Mouse (Mus musculus) lung, postnatal 0 days (tissue): ENCODE data around the gene Csnk1g2. TPM values are rescaled to one million over a fixed set of nuclear protein-coding genes. Genes with fewer than 3 reads are reported as not detected.

Experiments
- ATAC-seq: fragments of 200-750 bp; cut with Nextera tagmentation; 2 replicates; pipeline ENCODE4 v1.8.0; 2017; ENCODE audit warnings: moderate library complexity
- DNase-seq: peaks from one replicate; pipeline ENCODE4 v3.0.0-alpha.2; 2016; ENCODE audit warnings: low spot score
- H3K27ac ChIP-seq: fragments of 300-500 bp; sonication (generic); 2 replicates; pipeline ENCODE4 v1.5.1; 2014; ENCODE audit warnings: antibody characterized with exemption, mild to moderate bottlenecking, low read length, mixed read lengths
- H3K27me3 ChIP-seq: fragments of 300-500 bp; sonication (generic); replicated peaks from 2 replicates; pipeline ENCODE4 v1.6.1; 2014; ENCODE audit warnings: low read length, mixed read lengths; ENCODE audit not compliant: insufficient read depth
- H3K36me3 ChIP-seq: fragments of 300-500 bp; sonication (generic); 2 replicates; pipeline ENCODE4 v1.6.1; 2014; ENCODE audit warnings: low read length, mixed read lengths; ENCODE audit not compliant: insufficient read depth
- H3K4me1 ChIP-seq: fragments of 300-500 bp; sonication (generic); 2 replicates; pipeline ENCODE4 v1.6.1; 2014; ENCODE audit warnings: antibody characterized with exemption, low read depth, low read length, mixed read lengths; ENCODE audit not compliant: insufficient read depth
- H3K4me2 ChIP-seq: fragments of 300-500 bp; sonication (generic); replicated peaks from 2 replicates; pipeline ENCODE4 v1.6.1; 2014; ENCODE audit warnings: low read depth, mild to moderate bottlenecking, low read length, moderate library complexity, mixed read lengths
- H3K4me3 ChIP-seq: fragments of 300-500 bp; sonication (generic); 2 replicates; pipeline ENCODE4 v1.5.1; 2014; ENCODE audit warnings: low read depth, low read length
- H3K9ac ChIP-seq: fragments of 300-500 bp; sonication (generic); replicated peaks from 2 replicates; pipeline ENCODE4 v1.6.1; 2014; ENCODE audit warnings: low read depth, mild to moderate bottlenecking
- H3K9me3 ChIP-seq: fragments of 300-500 bp; sonication (generic); 2 replicates; pipeline ENCODE4 v1.6.1; 2016; ENCODE audit warnings: low read length, mixed read lengths
- CTCF ChIP-seq: IDR thresholded peaks from 2 replicates; pipeline ENCODE4 v1.5.1; 2016; ENCODE audit warnings: antibody characterized with exemption, mild to moderate bottlenecking
- EP300 ChIP-seq: IDR thresholded peaks from 2 replicates; pipeline ENCODE4 v1.6.1; 2016; ENCODE audit warnings: antibody characterized with exemption, mild to moderate bottlenecking, control low read depth
- WGBS: fragments of 180-500 bp; shearing (Covaris S2); extraction: QIAGEN DNeasy Blood & Tissue Kit; methylation state at CpG from one replicate; pipeline ENCODE4 v1.1.7; 2014; 5-methylcytosine and 5-hydroxymethylcytosine counted together
- polyA plus RNA-seq: library from polyadenylated mRNA; unstranded; fragments of >200 nt; fragmentation: Nextera tagmentation; extraction: Ambion mirVana; gene quantifications from 2 replicates; pipeline ENCODE4 v1.2.1, GENCODE M21; 2015

Gene Csnk1g2
- polyA plus RNA-seq, 1 experiment from 2014 or later: 111 TPM

- peaks cover 37% of the 10 kb centered on the region for H3K4me1 ChIP-seq
- no peaks in the 10 kb centered on the region for H3K9me3 ChIP-seq
- peak overlapping the region; percentile 82 for H3K4me3 ChIP-seq
- DNase-seq (peak; percentile 62), ATAC-seq (no peak)
- H3K9ac ChIP-seq: peak overlapping the region; percentile 98
- no peak for TF ChIP-seq CTCF
- H3K27ac ChIP-seq: peak overlapping the region; percentile 92
- peaks cover 31% of the 10 kb centered on the region for H3K36me3 ChIP-seq
- 43% methylated on average over 5 of the region's 5 CpGs for WGBS
- H3K27me3 ChIP-seq: no peaks in the 10 kb centered on the region
- peak overlapping the region; percentile 81 for H3K4me2 ChIP-seq
Measured at GRCm38 (mm10) chr10:80674161-80674711, 51.6 kb downstream of the Csnk1g2 start.

GRCm38 (mm10) chr10:80674851-80675404, 52.3 kb downstream of the Csnk1g2 start:
- DNase-seq: no peak
- Histone ChIP-seq H3K27ac (peak overlapping the region; percentile 92), H3K4me2 (peak overlapping the region; percentile 81), H3K9ac (peak overlapping the region; percentile 98), H3K36me3 (peaks cover 24% of the 10 kb centered on the region), H3K4me1 (peaks cover 43% of the 10 kb centered on the region), H3K27me3 (no peaks in the 10 kb centered on the region), H3K4me3 (peak overlapping the region; percentile 82), H3K9me3 (no peaks in the 10 kb centered on the region)
- 4% methylated on average over 6 of the region's 6 CpGs for WGBS
- ATAC-seq: no peak
- no peak for TF ChIP-seq EP300
- TF ChIP-seq CTCF: no peak

- Histone ChIP-seq H3K9me3 (no peaks in the 10 kb centered on the region), H3K4me3 (peak overlapping the region; percentile 82), H3K27ac (peak overlapping the region; percentile 92), H3K4me1 (peaks cover 44% of the 10 kb centered on the region), H3K27me3 (no peaks in the 10 kb centered on the region), H3K36me3 (peaks cover 23% of the 10 kb centered on the region), H3K4me2 (peak overlapping the region; percentile 81), H3K9ac (peak overlapping the region; percentile 98)
- TF ChIP-seq CTCF (no peak), EP300 (no peak)
- DNase-seq: no peak
- no peak for ATAC-seq
- under 1% methylated on average over 45 of the region's 54 CpGs for WGBS
Measured at GRCm38 (mm10) chr10:80675405-80676197, 53.0 kb downstream of the Csnk1g2 start.

- peak; percentile 84 for ATAC-seq
- Histone ChIP-seq H3K4me1 (peaks cover 44% of the 10 kb centered on the region), H3K4me2 (peak overlapping the region; percentile 81), H3K36me3 (peaks cover 15% of the 10 kb centered on the region), H3K27ac (peak overlapping the region; percentile 100), H3K4me3 (peak overlapping the region; percentile 82), H3K9me3 (no peaks in the 10 kb centered on the region), H3K9ac (peak overlapping the region; percentile 98), H3K27me3 (no peaks in the 10 kb centered on the region)
- WGBS: 2% methylated on average over 46 of the region's 78 CpGs
- TF ChIP-seq CTCF: no peak
- TF ChIP-seq EP300: no peak
- DNase-seq: peak; percentile 100
Measured at GRCm38 (mm10) chr10:80676198-80676928, 53.7 kb downstream of the Csnk1g2 start.

GRCm38 (mm10) chr10:80677128-80677875, 54.7 kb downstream of the Csnk1g2 start:
- H3K4me1 ChIP-seq: peaks cover 43% of the 10 kb centered on the region
- H3K4me2 ChIP-seq: peak overlapping the region; percentile 78
- peak overlapping the region; percentile 47 for H3K4me3 ChIP-seq
- DNase-seq: peak; percentile 92
- no peak for TF ChIP-seq CTCF
- peak; percentile 78 for TF ChIP-seq EP300
- H3K36me3 ChIP-seq: peaks cover 6% of the 10 kb centered on the region
- peak overlapping the region; percentile 81 for H3K9ac ChIP-seq
- H3K9me3 ChIP-seq: no peaks in the 10 kb centered on the region
- peak; percentile 8 for ATAC-seq
- WGBS: 14% methylated on average over 9 of the region's 9 CpGs
- H3K27me3 ChIP-seq: no peaks in the 10 kb centered on the region
- H3K27ac ChIP-seq: peak overlapping the region; percentile 100
